Mouse (Mus musculus): Measurements from ENCODE around the gene Jaml.
A peak's percentile ranks its signal among the peaks of the same experiment; 100 is the strongest.

The Jaml gene

GRCm38 (mm10) chr9:45121769-45122168 is 42.8 kb downstream of the Jaml start:
- DNase-seq (ENCODE audit: low read depth, low spot score), result peak; percentile 56

GRCm38 (mm10) chr9:45122209-45122761 is 43.3 kb downstream of the Jaml start:
- no peak for DNase-seq (ENCODE audit: low read depth, low spot score)

- no peak for DNase-seq (ENCODE audit: low read depth, low spot score)
These were observed 46.2 kb downstream of the Jaml start for GRCm38 (mm10) chr9:45125211-45125610.

DNA sequence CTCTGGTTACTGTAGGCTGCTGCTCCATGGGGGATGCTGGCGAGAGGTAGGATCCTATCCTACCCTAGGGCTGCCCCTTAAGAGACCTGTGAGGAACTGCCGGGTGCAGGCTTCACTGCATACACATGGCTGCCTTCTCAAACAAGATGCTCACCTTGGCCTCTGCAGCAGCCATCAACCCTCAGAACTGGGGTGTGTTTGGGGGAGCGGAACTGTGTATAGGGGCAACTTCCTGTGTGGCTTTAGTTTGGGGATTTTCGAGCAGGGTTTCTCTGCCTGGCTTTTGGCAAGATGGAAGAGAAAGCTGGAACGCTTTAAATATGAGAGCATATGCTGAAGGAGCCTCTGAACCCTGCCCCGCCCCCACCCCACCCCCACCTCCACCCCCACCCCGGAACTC is 48.0 kb downstream of the Jaml start:
- no peak for DNase-seq (ENCODE audit: low read depth, low spot score)

GRCm38 (mm10) chr9:45130119-45130518 is 51.1 kb downstream of the Jaml start:
- DNase-seq (ENCODE audit: low read depth, low spot score), result no peak

DNA sequence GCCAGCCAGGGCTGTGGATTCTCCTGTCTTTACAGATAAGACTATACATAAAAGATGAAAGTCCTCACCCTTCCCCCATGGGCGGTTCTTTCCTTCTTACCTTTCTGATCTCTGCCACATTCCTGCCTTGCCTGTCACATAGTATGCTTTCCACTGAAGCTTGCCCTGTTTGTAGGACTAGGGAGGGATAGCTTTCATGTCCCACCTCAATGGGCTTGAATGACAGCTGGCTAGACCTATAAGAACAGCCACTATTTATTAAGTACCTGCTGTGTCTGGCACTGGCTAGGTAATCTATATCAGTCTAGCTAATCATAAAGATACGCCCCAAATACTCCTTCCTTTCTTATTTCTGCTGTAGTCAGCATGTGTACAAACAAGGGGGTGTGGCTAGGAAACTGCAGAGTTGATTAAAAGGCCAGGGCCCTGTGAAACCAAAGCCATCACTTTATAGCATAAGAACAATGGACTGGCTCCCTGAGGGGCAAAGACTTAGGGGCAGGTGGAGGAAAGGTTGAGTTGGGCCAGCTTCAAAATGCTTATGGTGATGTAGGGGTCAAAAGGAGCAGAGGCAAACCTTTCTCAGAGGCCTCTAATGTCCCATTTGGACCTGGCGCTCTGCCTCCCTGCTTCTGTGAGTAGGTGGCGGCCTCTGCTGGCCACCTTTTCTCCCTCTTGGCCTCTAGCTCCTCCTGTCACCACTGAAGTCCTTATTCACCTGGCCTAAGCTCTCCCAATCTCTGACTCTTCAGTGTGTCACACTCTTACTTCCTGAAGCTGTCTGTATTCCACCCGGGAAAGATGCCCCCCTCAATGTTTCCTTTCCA is 54.7 kb downstream of the Jaml start:
- DNase-seq (ENCODE audit: low read depth, low spot score), result no peak

DNA sequence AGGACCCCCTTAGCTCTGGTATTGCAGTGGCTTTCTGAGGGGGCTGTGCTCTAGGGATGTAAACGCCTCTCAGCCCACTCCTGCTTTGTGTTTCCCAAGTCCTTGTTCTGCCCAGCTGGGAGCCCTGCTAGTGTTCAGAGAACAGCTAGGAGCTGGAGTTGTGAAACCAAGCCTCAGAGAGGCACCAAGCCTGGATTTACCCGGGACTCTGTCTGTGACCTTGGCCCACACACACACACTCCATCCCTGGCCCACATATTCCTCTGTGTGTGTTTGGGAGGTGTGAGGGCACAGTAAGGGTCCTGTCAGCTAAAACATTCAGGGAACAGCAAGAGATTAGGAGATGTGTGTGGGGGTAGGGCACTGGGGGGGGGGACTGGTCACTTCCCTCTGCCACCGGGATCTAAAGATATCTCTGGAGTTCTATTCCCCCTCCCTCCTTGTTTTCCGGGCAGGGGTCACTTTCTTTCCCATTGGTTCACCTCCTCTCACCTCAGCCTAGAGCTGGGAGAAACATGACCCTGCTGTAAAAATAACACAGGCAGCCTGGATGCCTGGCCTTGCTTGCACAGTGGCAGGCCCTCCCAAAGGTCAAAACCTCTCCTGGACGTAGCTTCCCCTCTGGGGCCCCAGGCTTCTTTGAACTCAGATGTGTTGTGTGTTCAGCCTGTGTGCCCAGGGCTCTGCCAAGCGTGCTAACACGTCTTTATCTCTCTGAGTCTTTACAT is 57.6 kb downstream of the Jaml start:
- DNase-seq (ENCODE audit: low read depth, low spot score), result no peak

- DNase-seq (ENCODE audit: low read depth, low spot score), result no peak
These were observed 59.4 kb downstream of the Jaml start, which contains the start of gene Scn4b for GRCm38 (mm10) chr9:45138191-45139032. Gene Scn4b (plus strand): TSS chr9:45138395.

- DNase-seq (ENCODE audit: low read depth, low spot score), result no peak
These were observed 60.1 kb downstream of the Jaml start for GRCm38 (mm10) chr9:45139082-45139481.

DNA sequence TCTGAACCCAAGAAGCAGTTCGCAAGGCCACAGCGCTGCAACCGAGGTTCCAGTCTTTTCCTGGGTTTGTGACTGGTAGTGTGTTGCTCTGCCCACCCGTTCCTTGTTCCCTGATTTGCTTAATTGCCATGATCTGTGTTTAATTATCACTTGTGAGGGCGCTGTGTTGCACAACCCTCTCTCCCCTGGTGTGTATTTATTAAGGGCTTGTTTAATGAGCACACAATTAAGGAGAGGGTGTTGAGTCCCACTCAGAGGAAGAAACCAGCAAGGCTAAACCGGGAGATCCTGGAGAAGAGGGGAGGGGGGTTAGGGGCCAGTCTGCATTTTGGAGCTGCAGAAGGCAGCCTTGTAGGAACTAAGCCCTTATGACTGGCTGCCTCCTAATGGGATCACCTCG is 62.0 kb downstream of the Jaml start:
- no peak for DNase-seq (ENCODE audit: low read depth, low spot score)

- DNase-seq (ENCODE audit: low read depth, low spot score), result no peak
These were observed 63.7 kb downstream of the Jaml start for GRCm38 (mm10) chr9:45142686-45143085.

DNA sequence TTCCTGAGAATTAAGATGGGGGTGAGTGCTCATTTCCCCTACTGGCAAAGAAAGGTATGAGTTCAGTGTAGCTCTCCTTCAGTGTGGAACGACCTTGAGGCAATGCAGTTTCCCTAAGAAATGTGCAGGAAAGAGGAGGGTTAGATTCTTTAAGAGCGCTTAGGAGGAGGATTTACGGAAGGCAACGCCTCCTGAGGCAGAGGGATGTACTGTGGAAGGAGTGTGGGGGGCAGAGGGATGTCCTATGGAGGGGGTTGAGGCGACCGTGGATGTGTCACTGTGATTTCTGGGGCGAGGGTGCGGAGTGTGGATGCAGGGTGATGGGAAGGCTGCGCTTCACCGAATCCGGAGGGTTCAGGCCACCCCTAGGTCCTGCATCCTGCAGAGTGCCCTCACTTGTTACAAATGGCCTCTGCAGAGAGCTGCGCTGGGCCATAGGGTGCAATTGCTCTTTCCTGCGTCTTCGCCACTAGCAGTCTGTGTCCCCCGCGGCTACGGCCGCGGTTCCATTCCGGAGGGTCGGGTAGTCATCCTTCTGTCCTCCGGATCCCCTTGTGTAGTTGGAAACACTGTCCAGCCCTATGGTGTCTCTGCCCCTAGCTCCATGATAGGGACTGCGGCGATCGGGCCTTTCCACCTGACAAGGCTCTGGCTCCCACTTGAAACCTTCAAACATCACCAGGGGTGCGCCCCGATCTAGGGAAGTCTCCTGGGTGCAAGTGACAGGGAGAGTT is 66.7 kb downstream of the Jaml start:
- DNase-seq (ENCODE audit: low read depth, low spot score), result no peak

GRCm38 (mm10) chr9:45146267-45146597 is 67.2 kb downstream of the Jaml start:
- DNase-seq (ENCODE audit: low read depth, low spot score), result peak; percentile 51

- DNase-seq (ENCODE audit: low read depth, low spot score), result no peak
These were observed 72.0 kb downstream of the Jaml start for GRCm38 (mm10) chr9:45150933-45151332.

DNA sequence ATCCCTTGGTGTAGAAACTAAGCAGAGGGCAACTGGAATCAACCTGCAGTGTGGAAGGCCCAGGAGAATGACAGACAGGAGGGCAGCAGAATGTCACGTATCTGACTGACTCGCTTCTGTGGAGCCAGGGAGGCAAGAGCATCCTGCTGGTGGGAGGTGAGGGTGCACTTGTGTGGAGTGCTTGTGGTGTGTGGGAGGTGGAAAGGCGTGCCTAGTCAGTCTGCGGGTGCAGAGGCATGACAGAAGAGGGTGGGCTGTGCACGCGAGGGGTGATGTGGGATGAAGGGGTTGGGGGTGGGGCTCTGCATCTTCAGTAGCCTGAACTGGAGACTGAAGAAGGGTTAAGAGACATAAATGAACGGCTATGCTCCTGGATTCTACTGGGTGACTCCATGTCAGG is 74.4 kb downstream of the Jaml start:
- no peak for DNase-seq (ENCODE audit: low read depth, low spot score)
